Mouse (Mus musculus) adrenal gland, adult 18-20 months (tissue): ENCODE measurements around the gene Sema3f. TPM values are rescaled to one million over a fixed set of nuclear protein-coding genes. Genes with fewer than 3 reads are reported as not detected.
A peak's percentile ranks its signal among the peaks of the same experiment; 100 is the strongest.

Source experiments
- DNase-seq, 2 experiments: peaks; one replicate each; pipeline ENCODE4 v3.0.0; 2021 to 2022; ENCODE audit warnings: low spot score in 2 of 2
- total RNA-seq, 2 experiments: library from RNA; stranded (reverse); gene quantifications; 1 replicate in 1 of 2; 2 replicates in 1 of 2; pipeline ENCODE4 v1.2.3; 2021

The Sema3f gene
- total RNA-seq, 2 experiments from 2014 or later = 30.2 to 34.1 TPM

GRCm38 (mm10) chr9:107716951-107717350 is 6.7 kb upstream of the Sema3f start:
- DNase-seq = no peak

- no peak for DNase-seq
Observed at GRCm38 (mm10) chr9:107715632-107716031, 5.4 kb upstream of the Sema3f start.

GRCm38 (mm10) chr9:107714221-107714952 is 4.1 kb upstream of the Sema3f start:
- DNase-seq = no peak

- DNase-seq = no peak
Observed at GRCm38 (mm10) chr9:107709096-107709696, 1.1 kb downstream of the Sema3f start.

GRCm38 (mm10) chr9:107708439-107709095 is 1.7 kb downstream of the Sema3f start:
- no peak for DNase-seq

- DNase-seq = no peak
Observed at GRCm38 (mm10) chr9:107707701-107708438, 2.4 kb downstream of the Sema3f start.

- DNase-seq = no peak
Observed at GRCm38 (mm10) chr9:107706781-107707211, 3.5 kb downstream of the Sema3f start.

- DNase-seq = no peak
Observed at GRCm38 (mm10) chr9:107703337-107704122, 6.7 kb downstream of the Sema3f start.

- no peak for DNase-seq
Observed at GRCm38 (mm10) chr9:107702606-107703185, 7.6 kb downstream of the Sema3f start.

GRCm38 (mm10) chr9:107701594-107701993 is 8.7 kb downstream of the Sema3f start:
- DNase-seq = peak; percentile 66 to 75

GRCm38 (mm10) chr9:107700114-107700571 is 10.1 kb downstream of the Sema3f start:
- DNase-seq = no peak

- DNase-seq = no peak
Observed at GRCm38 (mm10) chr9:107699376-107699980, 10.8 kb downstream of the Sema3f start.

- no peak for DNase-seq
Observed at GRCm38 (mm10) chr9:107698611-107699190, 11.6 kb downstream of the Sema3f start.

GRCm38 (mm10) chr9:107697811-107698521 is 12.3 kb downstream of the Sema3f start:
- DNase-seq = no peak

GRCm38 (mm10) chr9:107696845-107697610 is 13.2 kb downstream of the Sema3f start:
- DNase-seq = no peak

GRCm38 (mm10) chr9:107696106-107696479 is 14.2 kb downstream of the Sema3f start:
- DNase-seq = no peak

GRCm38 (mm10) chr9:107695441-107696105 is 14.7 kb downstream of the Sema3f start:
- no peak for DNase-seq
